Mouse (Mus musculus) liver, adult 2 months (tissue): ENCODE measurements around the gene Scin.

Source experiments
- CTCF ChIP-seq: fragments of 200-500 bp; IDR thresholded peaks from 2 replicates; pipeline ENCODE4 v1.5.1; 2011; ENCODE audit warnings: low read depth, low read length, control low read depth
- POLR2A ChIP-seq: fragments of 200-500 bp; IDR thresholded peaks from 2 replicates; pipeline ENCODE4 v1.6.1; 2011; ENCODE audit warnings: low read length, control low read depth; ENCODE audit not compliant: insufficient read depth; ENCODE audit errors: extremely low read depth

- no peak for TF ChIP-seq CTCF
- no peak for TF ChIP-seq POLR2A
Measured at GRCm38 (mm10) chr12:40016648-40017460, 117.2 kb downstream of the Scin start.
